In genomic region chr16:91303776-91304709, GRCm38 (mm10) we compare ENCODE assay signal across 7 mouse cellular contexts. TPM values are rescaled to one million over a fixed set of nuclear protein-coding genes. Genes with fewer than 3 reads are reported as not detected.
DNase-seq lines count a peak whose midpoint lies in the region; ATAC-seq and TF ChIP-seq lines count a peak whose summit lies in the region.

No protein-coding gene starts in this region.

- H3K4me3 ChIP-seq in CH12.LX (replicated peaks in 1 of 3; ENCODE audit: low read depth in 2 of 3, low read length in 2 of 3, poor library complexity in 1 of 3) = no peak overlapping the region
- no peak overlapping the region for H3K4me3 ChIP-seq in MEL (ENCODE audit: control insufficient read depth in 1 of 2, insufficient read depth in 1 of 2, low read depth in 2 of 2, low read length in 2 of 2)
- H3K4me3 ChIP-seq in forebrain, embryonic 11.5 days (ENCODE audit: low read depth, low read length) = no peak overlapping the region
- no peak overlapping the region for H3K4me3 ChIP-seq in lung, adult 2 months (replicated peaks; ENCODE audit: extremely low read depth, low read depth, low read length)

- no peak overlapping the region for H3K4me2 ChIP-seq in CH12.LX (ENCODE audit: insufficient read depth, low read depth, poor library complexity, severe bottlenecking)
- no peak overlapping the region for H3K4me2 ChIP-seq in forebrain, embryonic 11.5 days (ENCODE audit: low read depth, low read length, severe bottlenecking)

- dilution Hi-C loops in CH12.LX (cut with MboI; ENCODE audit: extremely low pct_ligation_motif_present, extremely low pct_unique_long_range_greater_than_20kb, low sequenced_read_pairs) = no loop called here

- H3K79me2 ChIP-seq in CH12.LX (replicated peaks; ENCODE audit: control insufficient read depth, extremely low read depth, insufficient read depth, poor library complexity, severe bottlenecking) (no peaks in the 10 kb centered on the region), MEL (ENCODE audit: control insufficient read depth, insufficient read depth, low read length, poor library complexity) (no peaks in the 10 kb centered on the region)

- TF ChIP-seq CTCF in CH12.LX (conservative IDR thresholded peaks at IDR 0.05 in 1 of 2, IDR thresholded peaks at IDR 0.05 in 1 of 2; ENCODE audit: low read depth in 2 of 2, low read length in 2 of 2) (no peak), MEL (IDR thresholded peaks at IDR 0.05 in 2 of 3, conservative IDR thresholded peaks at IDR 0.05 in 1 of 3; ENCODE audit: control insufficient read depth in 1 of 3, insufficient read depth in 1 of 3, low read depth in 2 of 3, low read length in 3 of 3, poor library complexity in 1 of 3, severe bottlenecking in 1 of 3) (no peak)
- TF ChIP-seq CTCF in lung, adult 2 months (IDR thresholded peaks at IDR 0.05; ENCODE audit: insufficient read depth, low read length) = no peak

- H3K9ac ChIP-seq in CH12.LX (ENCODE audit: insufficient read depth, low read depth) (no peak overlapping the region), MEL (ENCODE audit: control insufficient read depth, low read depth, low read length, poor library complexity, severe bottlenecking) (no peak overlapping the region)
- H3K9ac ChIP-seq in forebrain, embryonic 11.5 days (ENCODE audit: low read length) = no peak overlapping the region

- peaks cover 89% of the 10 kb centered on the region for H3K27me3 ChIP-seq in CH12.LX (replicated peaks)
- peaks cover 2% of the 10 kb centered on the region in 2 experiments; a peak in 2 of 4 replicates for H3K27me3 ChIP-seq in MEL (ENCODE audit: control insufficient read depth in 1 of 2, insufficient read depth in 2 of 2, low read length in 2 of 2)
- peaks cover 70% of the 10 kb centered on the region for H3K27me3 ChIP-seq in forebrain, embryonic 11.5 days (ENCODE audit: control insufficient read depth, insufficient read depth, low read length)

- in situ Hi-C loops in CH12.LX (cut with MboI; ENCODE audit: low pct_ligation_motif_present, low pct_unique_long_range_greater_than_20kb, low sequenced_read_pairs) = no loop called here

- H3K9me3 ChIP-seq in CH12.LX (replicated peaks; ENCODE audit: low read length) = no peaks in the 10 kb centered on the region
- H3K9me3 ChIP-seq in MEL (replicated peaks; ENCODE audit: insufficient read depth, low read length) = no peaks in the 10 kb centered on the region
- no peaks in the 10 kb centered on the region for H3K9me3 ChIP-seq in forebrain, embryonic 11.5 days (ENCODE audit: control insufficient read depth, low read length)

- TF ChIP-seq POLR2A in CH12.LX (IDR thresholded peaks at IDR 0.05; ENCODE audit: low read depth, low read length) (no peak), MEL (IDR thresholded peaks at IDR 0.05; ENCODE audit: control insufficient read depth in 1 of 2, insufficient read depth in 1 of 2, low read depth in 1 of 2, low read length in 2 of 2, poor library complexity in 1 of 2) (no peak)
- no peak for TF ChIP-seq POLR2A in lung, adult 2 months (IDR thresholded peaks at IDR 0.05; ENCODE audit: borderline replicate concordance, extremely low read depth, low read depth, low read length)

- ATAC-seq in forebrain, embryonic 11.5 days (replicated peaks; ENCODE audit: low FRiP score) = no peak

- H3K36me3 ChIP-seq in CH12.LX (replicated peaks in 1 of 2; ENCODE audit: control insufficient read depth in 1 of 2, insufficient read depth in 1 of 2, low read length in 1 of 2) = no peaks in the 10 kb centered on the region
- H3K36me3 ChIP-seq in MEL (ENCODE audit: control insufficient read depth in 1 of 2, insufficient read depth in 2 of 2, low read length in 2 of 2) = no peaks in the 10 kb centered on the region
- H3K36me3 ChIP-seq in forebrain, embryonic 11.5 days (ENCODE audit: control insufficient read depth, insufficient read depth, low read length) = no peaks in the 10 kb centered on the region

- H3K27ac ChIP-seq in CH12.LX (ENCODE audit: insufficient read depth, low read depth) = no peak overlapping the region
- no peak overlapping the region for H3K27ac ChIP-seq in MEL (ENCODE audit: control insufficient read depth, low read depth, low read length)
- no peak overlapping the region for H3K27ac ChIP-seq in forebrain, embryonic 11.5 days (ENCODE audit: low read depth, low read length)

- DNase-seq in CH12.LX (ENCODE audit: extremely low read depth) = peak; percentile 15
- peak; percentile 4 for DNase-seq in MEL (ENCODE audit: low read depth, low spot score)
- peak; percentile 66 for DNase-seq in forebrain, embryonic 11.5 days (ENCODE audit: low spot score)
- peak; percentile 37 to 64 for DNase-seq in layer of hippocampus, postnatal 14 days (ENCODE audit: low spot score in 2 of 2)
- peak; percentile 30 for DNase-seq in right cerebral cortex, postnatal 25 days
- DNase-seq in thymus, postnatal 14 days = no peak
- no peak for DNase-seq in lung, adult 2 months

- WGBS in forebrain, embryonic 11.5 days = 37% methylated on average over 26 of the region's 26 CpGs
- 44% methylated on average over 26 of the region's 26 CpGs for WGBS in lung, adult 2 months

- peaks cover 4 to 13% of the 10 kb centered on the region in 2 experiments for H3K4me1 ChIP-seq in CH12.LX (ENCODE audit: control insufficient read depth in 1 of 2, insufficient read depth in 2 of 2)
- no peaks in the 10 kb centered on the region for H3K4me1 ChIP-seq in MEL (ENCODE audit: control insufficient read depth in 1 of 2, insufficient read depth in 2 of 2, low read length in 2 of 2)
- peaks cover 29% of the 10 kb centered on the region for H3K4me1 ChIP-seq in forebrain, embryonic 11.5 days (replicated peaks; ENCODE audit: control insufficient read depth, insufficient read depth, low read length)
- no peaks in the 10 kb centered on the region for H3K4me1 ChIP-seq in lung, adult 2 months (ENCODE audit: control insufficient read depth, insufficient read depth, low read length)

- TF ChIP-seq RAD21 in CH12.LX (IDR thresholded peaks at IDR 0.05; ENCODE audit: low read depth, low read length) = no peak
- TF ChIP-seq RAD21 in MEL (IDR thresholded peaks at IDR 0.05; ENCODE audit: low read depth, low read length) = no peak

- TF ChIP-seq EP300 in CH12.LX (IDR thresholded peaks at IDR 0.05; ENCODE audit: low read length) = no peak
- no peak for TF ChIP-seq EP300 in MEL (IDR thresholded peaks at IDR 0.05; ENCODE audit: low read depth in 1 of 2, low read length in 2 of 2)

TF ChIP-seq in CH12.LX, 34 proteins besides CTCF, POLR2A, EP300 and RAD21:
- TF ChIP-seq UBTF (IDR thresholded peaks at IDR 0.05; ENCODE audit: low read depth, low read length) (no peak), HCFC1 (IDR thresholded peaks at IDR 0.05; ENCODE audit: low read depth, low read length) (no peak), JUND (conservative IDR thresholded peaks at IDR 0.05; ENCODE audit: low read depth, low read length) (no peak), ZMIZ1 (IDR thresholded peaks at IDR 0.05; ENCODE audit: low read depth, low read length) (no peak), USF1 (IDR thresholded peaks at IDR 0.05; ENCODE audit: low read depth, low read length) (no peak)

TF ChIP-seq in MEL, 35 proteins besides CTCF, POLR2A, EP300 and RAD21:
- TF ChIP-seq UBTF (IDR thresholded peaks at IDR 0.05; ENCODE audit: borderline replicate concordance, insufficient read depth, low read depth, low read length) (no peak), CHD1 (IDR thresholded peaks at IDR 0.05; ENCODE audit: low read depth, low read length) (no peak), SMC3 (IDR thresholded peaks at IDR 0.05; ENCODE audit: low read depth, low read length) (no peak), MAZ (IDR thresholded peaks at IDR 0.05; ENCODE audit: low read depth, low read length) (no peak), TBP (IDR thresholded peaks at IDR 0.05; ENCODE audit: low read depth, low read length) (no peak), TCF12 (IDR thresholded peaks at IDR 0.05; ENCODE audit: low read depth, low read length) (no peak), USF2 (IDR thresholded peaks at IDR 0.05; ENCODE audit: borderline replicate concordance in 1 of 2, insufficient read depth in 1 of 2, low read depth in 1 of 2, low read length in 2 of 2) (no peak), BHLHE40 (IDR thresholded peaks at IDR 0.05; ENCODE audit: borderline replicate concordance, low read depth, low read length) (no peak), RCOR1 (IDR thresholded peaks at IDR 0.05; ENCODE audit: low read depth, low read length) (no peak), GATA1 (IDR thresholded peaks at IDR 0.05; ENCODE audit: low read depth, low read length) (no peak), MEF2A (IDR thresholded peaks at IDR 0.05; ENCODE audit: extremely low read depth, insufficient replicate concordance, low read depth, low read length, poor library complexity, severe bottlenecking) (no peak), MAX (IDR thresholded peaks at IDR 0.05; ENCODE audit: low read length) (no peak), NRF1 (IDR thresholded peaks at IDR 0.05; ENCODE audit: insufficient read depth, low read depth, low read length, poor library complexity, severe bottlenecking) (no peak), ZC3H11A (IDR thresholded peaks at IDR 0.05; ENCODE audit: low read depth, low read length) (no peak)

RNA-seq across cellular contexts. Expression of gene Olig1, which starts 34.5 kb away (rescaled TPM):
- total RNA-seq in CH12.LX (2012; rRNA removed) = not detected in 2 replicates
- total RNA-seq in CH12.LX (2014; rRNA removed) = not detected in 2 replicates
- not detected in 2 replicates for polyA plus RNA-seq in CH12.LX (2012; ENCODE audit: insufficient read length, low read depth)
- not detected in 2 replicates for total RNA-seq in MEL (2012; rRNA removed)
- polyA plus RNA-seq in MEL (2012; ENCODE audit: insufficient read depth in 1 of 2, insufficient read length in 2 of 2, low read depth in 1 of 2, low replicate concordance in 2 of 2, missing spikeins in 1 of 2) = not detected
- 9.0 and 12.3 TPM in 2 replicates for polyA plus RNA-seq in forebrain, embryonic 11.5 days (2014; fragmentation: Nextera tagmentation; extraction: Ambion mirVana)
- total RNA-seq in layer of hippocampus, postnatal 14 days (2021) = 100 to 1,000 TPM; 200 to 207 TPM
- 0.05 and 0.25 TPM in 2 replicates for polyA plus RNA-seq in lung, adult 2 months (2012; rRNA removed)

Comparison
In these comparisons a context has a peak if more than half of its experiments do, and no peak if none do; other contexts are left out.
1. DNase-seq: peak in CH12.LX (single experiment), MEL (single experiment), forebrain, embryonic 11.5 days (single experiment), layer of hippocampus, postnatal 14 days (2 of 2) and right cerebral cortex, postnatal 25 days (single experiment); none in thymus, postnatal 14 days (single experiment) and lung, adult 2 months (single experiment).